Mouse (Mus musculus) gastrocnemius, postnatal 4 days (tissue): ENCODE results near the gene Jam2. TPM values are rescaled to one million over a fixed set of nuclear protein-coding genes. Genes with fewer than 3 reads are reported as not detected.

Source experiments
- DNase-seq, 2 experiments: peaks; one replicate each; pipeline ENCODE4 v3.0.0; 2021 to 2022; ENCODE audit warnings: low spot score in 2 of 2, mixed read lengths in 2 of 2
- total RNA-seq, 2 experiments: library from RNA; stranded (reverse); gene quantifications; 2 replicates each; pipeline ENCODE4 v1.2.3; 2021

The Jam2 gene
- total RNA-seq, 2 experiments from 2014 or later = 31.7 TPM

GRCm38 (mm10) chr16:84778861-84779630, 5.1 kb downstream of the Jam2 start:
- DNase-seq = no peak

DNA sequence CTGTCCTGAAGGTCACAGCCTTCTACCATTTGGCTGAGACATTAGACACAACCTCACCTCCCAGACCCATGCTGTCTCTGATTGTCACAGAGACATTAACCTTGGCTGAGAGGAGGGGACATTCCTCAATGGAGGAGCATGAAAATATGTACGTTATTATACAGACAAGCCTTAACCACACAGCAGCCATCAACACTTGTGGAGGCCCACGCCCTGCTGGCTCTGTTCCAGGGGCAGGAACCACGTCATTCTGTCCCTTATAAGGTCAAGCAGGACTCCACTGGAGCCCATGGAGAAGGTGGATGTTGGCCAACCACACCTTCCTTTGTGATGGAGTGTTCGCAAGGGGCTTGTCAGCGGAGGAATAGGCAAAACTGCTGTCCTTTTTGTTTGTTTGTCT, 5.8 kb downstream of the Jam2 start:
- DNase-seq = no peak

- no peak for DNase-seq
Observed at GRCm38 (mm10) chr16:84783279-84783678, 9.4 kb downstream of the Jam2 start.

DNA sequence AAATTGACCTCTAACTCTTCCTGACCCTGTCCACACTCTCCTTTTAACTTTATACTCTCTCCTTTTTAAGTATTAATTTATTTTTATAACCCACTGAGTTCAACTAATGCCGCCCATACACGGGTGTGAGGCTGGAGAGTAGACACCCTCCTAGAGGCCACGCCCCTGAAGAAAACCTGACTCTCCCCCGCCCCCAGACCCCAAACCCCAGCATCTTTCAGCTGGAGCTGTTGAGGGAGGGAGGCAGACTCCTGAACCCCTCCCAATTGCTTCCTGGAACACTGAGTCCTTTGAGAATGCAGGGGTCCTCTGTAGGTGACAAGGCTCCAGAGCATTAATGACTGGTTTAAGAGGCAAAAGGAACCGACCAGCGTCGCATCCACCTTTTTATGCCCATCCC, 11.0 kb downstream of the Jam2 start:
- DNase-seq = no peak

DNA sequence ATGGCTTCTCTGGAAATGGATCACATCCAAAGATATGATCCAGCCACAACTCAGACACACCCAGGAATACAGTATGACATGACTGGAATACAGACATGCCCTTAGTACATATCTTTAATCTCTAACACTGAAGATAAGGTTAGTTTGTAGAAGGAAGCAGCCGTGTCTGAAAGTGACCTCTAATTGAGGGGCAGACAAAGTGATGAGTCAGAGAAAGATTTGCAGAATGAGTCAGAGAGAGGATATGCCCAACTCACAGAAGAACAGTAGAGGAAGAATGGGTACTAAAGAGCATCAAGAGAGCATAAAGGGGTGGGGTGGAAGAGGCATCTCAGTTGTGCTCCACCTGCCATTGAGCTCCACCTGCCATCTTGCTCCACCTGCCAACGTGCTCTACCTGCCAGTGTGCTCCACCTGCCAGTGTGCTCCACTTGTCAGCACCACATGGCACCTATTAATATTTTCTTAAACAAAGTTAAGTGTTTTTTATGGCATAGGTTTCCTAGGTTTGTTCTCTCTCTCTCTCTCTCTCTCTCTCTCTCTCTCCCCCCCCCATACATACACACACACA, 16.8 kb downstream of the Jam2 start:
- no peak for DNase-seq

- no peak for DNase-seq
Observed at GRCm38 (mm10) chr16:84793401-84793800, 19.5 kb downstream of the Jam2 start.

DNA sequence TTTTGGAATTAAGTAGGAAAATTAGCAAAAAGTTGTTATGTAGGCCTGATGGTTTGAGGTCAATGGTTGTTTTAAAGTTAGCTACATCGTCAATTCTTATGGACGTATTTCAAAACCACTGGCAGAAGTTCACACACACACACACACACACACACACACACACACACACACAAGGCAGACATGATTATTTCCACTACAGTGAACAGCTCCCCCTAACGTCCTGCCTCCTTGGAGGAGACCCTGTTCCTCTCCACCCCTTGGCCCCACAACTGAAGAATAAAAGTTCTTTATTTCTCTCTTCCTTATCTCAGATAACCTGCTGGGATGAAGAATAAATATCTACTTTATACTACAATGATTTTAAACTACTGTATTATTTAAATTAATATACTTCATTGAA, 21.4 kb downstream of the Jam2 start:
- DNase-seq = no peak

- no peak for DNase-seq
Observed at GRCm38 (mm10) chr16:84796678-84797077, 22.8 kb downstream of the Jam2 start.

DNA sequence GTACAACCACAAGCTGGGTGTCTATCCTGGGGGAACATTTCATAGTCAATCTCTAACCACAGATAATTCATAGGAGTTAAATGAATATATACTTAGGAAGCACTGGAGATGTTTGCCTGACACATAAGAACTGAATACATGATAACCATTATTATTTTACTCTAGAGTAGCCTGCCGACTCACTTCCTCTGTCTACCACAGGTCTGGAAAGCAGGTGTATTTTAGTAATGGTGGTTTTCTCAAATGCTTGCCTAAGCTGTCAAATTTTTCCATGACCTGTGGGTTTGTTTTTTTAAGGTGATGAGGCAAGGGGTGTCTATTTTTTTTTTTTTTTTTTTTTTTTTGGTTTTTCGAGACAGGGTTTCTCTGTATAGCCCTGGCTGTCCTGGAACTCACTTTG, 26.1 kb downstream of the Jam2 start:
- no peak for DNase-seq

GRCm38 (mm10) chr16:84802217-84802616, 28.3 kb downstream of the Jam2 start:
- peak in 1 of 2 experiments; percentile 23 for DNase-seq

DNA sequence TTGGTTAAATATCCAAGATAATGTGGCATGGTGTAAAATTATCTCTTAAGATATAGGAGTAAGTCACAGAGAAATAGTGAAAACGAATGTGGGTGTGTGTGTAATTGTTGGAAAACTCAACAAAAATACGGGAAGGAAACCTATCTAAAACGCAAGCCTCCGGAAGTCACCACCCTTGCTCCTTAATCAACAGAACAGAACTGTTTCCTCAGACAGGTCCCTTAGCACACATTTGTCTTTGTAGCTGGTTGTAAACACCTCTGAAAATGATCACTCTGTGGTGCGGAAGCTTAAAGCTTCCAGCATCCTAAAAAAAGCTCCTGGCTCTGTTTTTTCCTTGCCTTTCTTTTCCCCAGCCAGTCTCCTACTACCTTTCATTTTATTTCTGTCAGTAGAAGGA, 30.9 kb downstream of the Jam2 start:
- no peak for DNase-seq

DNA sequence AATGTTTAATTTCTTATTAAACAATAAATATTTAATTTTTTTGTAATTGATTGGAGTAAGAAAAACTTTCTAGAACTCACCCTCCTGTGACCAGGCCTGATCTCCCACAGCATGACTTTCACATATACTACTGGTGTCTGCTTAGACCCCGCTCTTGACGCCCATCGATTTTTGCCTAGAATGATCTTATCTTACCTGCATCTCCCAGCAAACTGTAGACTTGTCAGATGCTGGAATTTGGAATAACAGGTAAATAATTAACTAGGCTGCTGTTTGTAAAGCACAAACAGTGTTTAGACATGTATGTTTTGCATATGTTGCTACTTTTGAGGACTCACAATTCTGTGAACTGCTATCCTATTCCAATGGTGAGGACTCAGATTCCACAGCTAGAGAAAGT, 32.3 kb downstream of the Jam2 start:
- DNase-seq = no peak

DNA sequence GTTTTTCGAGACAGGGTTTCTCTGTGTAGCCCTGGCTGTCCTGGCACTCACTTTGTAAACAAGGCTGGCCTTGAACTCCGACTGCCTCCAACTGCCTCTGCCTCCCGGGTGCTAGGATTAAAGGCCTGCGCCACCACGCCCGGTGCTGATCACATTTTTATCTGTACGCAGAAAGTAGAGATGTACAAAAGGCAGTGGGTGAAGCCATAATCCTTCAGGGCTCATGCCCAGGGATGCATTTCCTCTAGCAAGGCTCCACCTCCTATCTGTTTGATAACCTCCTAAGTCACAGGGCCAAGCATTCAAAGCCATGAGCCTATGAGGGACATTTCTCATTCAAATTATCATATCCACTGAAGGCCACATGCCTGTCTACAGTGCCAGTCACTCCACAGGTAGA, 34.0 kb downstream of the Jam2 start:
- no peak for DNase-seq

- DNase-seq = no peak
Observed at GRCm38 (mm10) chr16:84810254-84810653, 36.3 kb downstream of the Jam2 start.

- no peak for DNase-seq
Observed at GRCm38 (mm10) chr16:84813852-84814251, 39.9 kb downstream of the Jam2 start.

DNA sequence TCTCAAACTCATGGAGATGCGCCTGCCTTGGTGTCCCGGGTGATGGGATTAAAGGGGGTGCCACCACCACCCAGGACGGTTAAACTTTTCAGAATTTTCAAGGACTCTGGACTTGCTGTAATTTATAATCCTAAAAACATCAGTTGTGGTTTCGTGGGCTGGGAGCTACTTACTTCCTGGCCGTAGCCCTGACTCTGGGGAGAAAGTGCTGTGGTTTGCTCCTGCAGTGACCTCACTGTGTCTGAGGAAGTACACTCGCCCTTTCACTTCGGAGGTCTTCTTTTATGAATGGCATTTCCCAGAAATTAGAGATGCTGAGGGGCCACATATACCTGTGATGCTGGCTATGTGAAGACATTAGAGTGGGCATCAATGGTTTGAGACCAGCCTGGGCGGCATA, 40.6 kb downstream of the Jam2 start:
- no peak for DNase-seq

DNA sequence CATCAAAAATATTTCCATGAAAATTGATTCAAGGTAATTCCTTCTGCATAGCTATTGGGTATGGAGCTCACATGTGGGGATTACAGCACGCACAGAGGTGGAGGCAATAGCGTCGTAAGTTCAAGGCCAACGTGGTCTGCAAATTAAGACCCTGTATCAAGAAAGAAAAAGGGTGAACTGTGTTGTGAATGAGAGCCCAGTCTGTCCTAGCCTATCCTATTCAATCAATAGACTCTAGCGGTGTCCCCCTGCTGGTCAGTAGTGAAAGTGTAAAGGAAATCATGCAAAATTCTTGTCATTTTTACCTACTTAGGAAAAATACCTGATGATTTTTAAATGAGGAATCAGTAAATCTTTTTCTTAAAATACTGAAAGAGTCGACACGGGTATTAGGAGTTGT, 43.5 kb downstream of the Jam2 start:
- DNase-seq = peak in 1 of 2 experiments; percentile 18

DNA sequence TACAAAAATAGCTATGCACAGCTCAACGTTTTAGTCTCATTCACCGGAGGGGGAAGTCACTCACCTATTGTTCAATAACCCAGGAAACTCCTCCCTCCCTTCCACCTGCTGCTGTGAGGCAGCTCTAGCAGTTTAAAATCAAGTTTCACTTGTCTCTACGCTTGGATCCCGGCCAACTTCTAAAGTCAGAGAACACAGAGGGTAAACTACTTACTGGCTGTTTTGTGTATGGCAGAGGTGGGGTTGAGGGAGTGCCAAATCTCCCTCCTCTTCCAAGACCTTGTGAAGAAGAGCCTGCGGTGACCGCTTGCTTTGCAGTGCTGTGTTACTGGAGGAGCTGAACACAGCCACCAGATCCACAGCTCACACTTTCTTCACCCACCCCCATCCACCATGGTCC, 51.1 kb downstream of the Jam2 start:
- peak in 1 of 2 experiments; percentile 28 for DNase-seq

- no peak for DNase-seq
Observed at GRCm38 (mm10) chr16:84831696-84832095, 57.8 kb downstream of the Jam2 start.

DNA sequence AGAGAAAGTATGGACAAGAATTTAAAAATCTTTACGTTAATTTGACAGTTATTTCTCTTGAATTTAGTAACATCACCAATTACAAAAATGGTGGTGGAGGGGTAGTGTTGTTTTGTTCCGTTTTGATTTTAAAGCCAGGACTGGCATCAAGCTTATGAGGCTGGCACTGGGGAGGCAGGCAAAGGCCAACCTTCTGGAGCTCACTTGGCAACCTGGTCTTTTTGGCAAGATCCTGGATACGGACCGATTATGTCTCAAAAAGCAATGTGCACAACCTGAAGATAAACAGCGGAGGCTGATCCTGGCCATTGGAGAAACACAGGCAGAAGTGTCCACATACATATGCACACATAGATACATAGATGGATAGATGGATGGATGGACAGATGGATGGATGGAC, 58.8 kb downstream of the Jam2 start:
- DNase-seq = no peak

DNA sequence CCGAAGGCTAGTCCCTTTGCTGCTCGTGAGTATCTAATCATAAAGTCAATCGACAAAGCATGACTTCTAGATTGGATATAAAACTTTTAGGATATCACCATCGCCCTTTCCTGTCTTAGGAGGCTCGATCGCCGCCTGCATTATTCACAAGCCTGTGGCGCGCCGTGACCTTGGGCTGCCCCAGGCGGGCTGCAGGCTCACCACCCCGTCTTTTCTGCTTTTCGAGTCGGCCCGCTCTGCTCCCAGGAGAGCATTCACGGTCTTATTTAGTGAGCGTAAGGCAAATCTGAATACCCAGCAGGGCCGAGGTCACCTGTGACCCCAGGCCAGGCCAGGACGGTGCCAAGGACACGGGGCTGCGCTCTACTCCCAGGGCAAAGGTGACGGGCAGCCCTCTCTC, 60.4 kb downstream of the Jam2 start:
- DNase-seq = no peak

GRCm38 (mm10) chr16:84834745-84835440, 61.0 kb downstream of the Jam2 start, which contains the start of gene Gabpa:
Gabpa (plus strand) TSS chr16:84834925.
- DNase-seq = peak; percentile 65 to 87
